Mouse (Mus musculus) liver, postnatal 0 days (tissue): Measurements from ENCODE around the gene Zfp668. TPM values are rescaled to one million over a fixed set of nuclear protein-coding genes. Genes with fewer than 3 reads are reported as not detected.
A peak's percentile ranks its signal among the peaks of the same experiment; 100 is the strongest.
"Not testable (repeated sequence)": the region's sequence is repeated elsewhere in the genome, so short reads cannot be mapped to it uniquely, and the experiment has no call there.

Experiments used
- ATAC-seq: fragments of 200-750 bp; cut with Nextera tagmentation; 2 replicates; pipeline ENCODE4 v1.8.0; 2017; ENCODE audit warnings: mild to moderate bottlenecking, moderate library complexity
- DNase-seq: peaks from one replicate; pipeline ENCODE4 v3.0.0-alpha.2; 2016
- H3K27ac ChIP-seq: fragments of 300-500 bp; sonication (generic); 2 replicates; pipeline ENCODE4 v1.5.1; 2014; ENCODE audit warnings: antibody characterized with exemption, moderate library complexity, mild to moderate bottlenecking, low read depth
- H3K27me3 ChIP-seq: fragments of 300-500 bp; sonication (generic); 2 replicates; pipeline ENCODE4 v1.6.1; 2014; ENCODE audit warnings: low read length, control low read depth, mixed read lengths; ENCODE audit not compliant: insufficient read depth
- H3K36me3 ChIP-seq: fragments of 300-500 bp; sonication (generic); replicated peaks from 2 replicates; pipeline ENCODE4 v1.6.1; 2014; ENCODE audit warnings: mild to moderate bottlenecking, control low read depth, low read length, moderate library complexity, mixed read lengths; ENCODE audit not compliant: insufficient read depth
- H3K4me1 ChIP-seq: fragments of 300-500 bp; sonication (generic); 2 replicates; pipeline ENCODE4 v1.6.1; 2014; ENCODE audit warnings: antibody characterized with exemption, mild to moderate bottlenecking, control low read depth; ENCODE audit not compliant: insufficient read depth
- H3K4me2 ChIP-seq: fragments of 300-500 bp; sonication (generic); 2 replicates; pipeline ENCODE4 v1.6.1; 2014; ENCODE audit warnings: low read depth, mild to moderate bottlenecking, low read length, moderate library complexity, mixed read lengths
- H3K4me3 ChIP-seq: fragments of 300-500 bp; sonication (generic); 2 replicates; pipeline ENCODE4 v1.5.1; 2014; ENCODE audit warnings: low read depth, low read length
- H3K9ac ChIP-seq: fragments of 300-500 bp; sonication (generic); replicated peaks from 2 replicates; pipeline ENCODE4 v1.6.1; 2014; ENCODE audit warnings: mild to moderate bottlenecking, moderate library complexity
- H3K9me3 ChIP-seq: fragments of 300-500 bp; sonication (generic); 2 replicates; pipeline ENCODE4 v1.6.1; 2016; ENCODE audit warnings: mild to moderate bottlenecking, control low read depth, low read length, mixed read lengths
- CTCF ChIP-seq: sonication (generic); IDR thresholded peaks from 2 replicates; pipeline ENCODE4 v1.5.1; 2016; ENCODE audit warnings: antibody characterized with exemption, low read depth
- EP300 ChIP-seq: IDR thresholded peaks from 2 replicates; pipeline ENCODE4 v1.6.1; 2016; ENCODE audit warnings: antibody characterized with exemption, low read depth, mild to moderate bottlenecking
- WGBS: fragments of 180-500 bp; shearing (Covaris S2); extraction: QIAGEN DNeasy Blood & Tissue Kit; methylation state at CpG from one replicate; pipeline ENCODE4 v1.1.7; 2014; ENCODE audit not compliant: insufficient replicate concordance; 5-methylcytosine and 5-hydroxymethylcytosine counted together
- polyA plus RNA-seq: library from polyadenylated mRNA; unstranded; fragments of >200 nt; fragmentation: Nextera tagmentation; extraction: Ambion mirVana; gene quantifications from 2 replicates; pipeline ENCODE4 v1.2.1, GENCODE M21; 2015

The Zfp668 gene
- polyA plus RNA-seq, 1 experiment from 2014 or later: 4.5 TPM

DNA sequence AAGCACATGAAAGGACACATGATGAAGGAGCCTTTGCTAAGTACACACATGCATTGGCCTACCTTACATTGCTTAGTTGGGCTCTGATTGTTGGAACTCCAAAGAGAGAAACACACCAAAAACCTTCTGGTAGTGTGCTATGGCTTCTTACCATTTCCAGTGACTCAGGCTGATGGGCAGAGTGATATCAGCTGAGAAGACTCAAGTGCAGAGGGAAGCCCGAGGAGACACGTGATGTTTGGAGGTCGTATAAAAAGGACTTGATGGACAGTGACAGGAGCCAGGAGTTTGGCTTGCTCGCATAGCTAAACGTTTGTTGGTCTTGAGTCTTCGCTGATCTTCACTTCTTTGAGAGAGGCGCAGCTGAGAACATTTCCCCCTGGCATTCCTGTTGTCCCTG is 20.9 kb upstream of the Zfp668 start:
- no peak overlapping the region for H3K4me3 ChIP-seq
- H3K4me1 ChIP-seq: peaks cover 29% of the 10 kb centered on the region
- 82% methylated on average over 7 of the region's 7 CpGs for WGBS
- H3K9ac ChIP-seq: no peak overlapping the region
- TF ChIP-seq EP300: no peak
- TF ChIP-seq CTCF: no peak
- no peaks in the 10 kb centered on the region for H3K9me3 ChIP-seq
- no peaks in the 10 kb centered on the region for H3K27me3 ChIP-seq
- ATAC-seq: no peak
- no peak for DNase-seq
- H3K27ac ChIP-seq: no peak overlapping the region
- H3K4me2 ChIP-seq: no peak overlapping the region
- peaks cover 3% of the 10 kb centered on the region; the same call in 1 of the 2 replicates for H3K36me3 ChIP-seq

DNA sequence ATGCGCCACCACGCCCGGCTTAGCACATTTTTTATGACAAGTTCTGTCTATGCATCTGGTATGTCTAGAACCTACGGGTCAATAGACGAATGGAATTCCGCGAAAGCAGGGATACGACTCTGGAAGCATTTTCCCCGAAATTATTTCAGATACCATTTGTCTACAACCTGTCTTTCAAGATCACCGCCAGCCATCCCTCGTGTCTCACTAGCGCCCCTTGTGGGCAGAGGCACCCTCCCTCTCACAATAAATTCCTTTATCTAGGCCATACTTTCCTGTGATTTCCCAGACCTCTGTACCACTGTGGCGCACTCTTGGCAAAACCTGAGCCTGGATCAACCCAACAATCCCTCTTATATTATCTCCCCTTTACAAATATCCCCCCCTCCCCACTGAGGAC is 19.8 kb upstream of the Zfp668 start:
- H3K36me3 ChIP-seq: peaks cover 4% of the 10 kb centered on the region; the same call in 1 of the 2 replicates
- no peaks in the 10 kb centered on the region for H3K9me3 ChIP-seq
- H3K27me3 ChIP-seq: no peaks in the 10 kb centered on the region
- peaks cover 29% of the 10 kb centered on the region for H3K4me1 ChIP-seq
- H3K27ac ChIP-seq: no peak overlapping the region
- 57% methylated on average over 13 of the region's 13 CpGs for WGBS
- no peak overlapping the region for H3K9ac ChIP-seq
- TF ChIP-seq CTCF (peak; percentile 88), EP300 (no peak)
- DNase-seq (peak; percentile 80), ATAC-seq (no peak)
- H3K4me3 ChIP-seq: no peak overlapping the region
- H3K4me2 ChIP-seq: 0 out of 2 replicates have a peak overlapping the region, but pooled peaks have one; percentile 90

DNA sequence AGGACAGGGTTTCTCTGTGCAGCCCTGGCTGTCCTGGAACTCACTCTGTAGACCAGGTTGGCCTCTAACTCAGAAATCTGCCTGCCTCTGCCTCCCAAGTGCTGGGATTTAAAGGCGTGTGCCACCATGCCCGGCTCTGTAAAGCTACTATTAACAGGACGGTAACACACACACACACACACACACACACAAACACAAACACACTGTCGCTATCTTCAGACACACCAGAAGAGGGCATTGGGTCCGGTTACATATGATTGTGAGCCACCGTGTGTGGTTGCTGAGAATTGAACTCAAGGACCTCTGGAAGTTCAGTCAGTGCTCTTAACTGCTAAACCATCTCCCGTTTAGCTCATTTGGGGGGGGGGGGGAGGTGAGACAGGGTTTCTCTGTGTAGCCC is 19.3 kb upstream of the Zfp668 start:
- H3K27me3 ChIP-seq, H3K9me3 ChIP-seq, DNase-seq, ATAC-seq, H3K36me3 ChIP-seq, H3K9ac ChIP-seq: not testable (repeated sequence)
- 58% methylated on average over 7 of the region's 7 CpGs for WGBS
- Histone ChIP-seq H3K4me2 (peak overlapping the region; percentile 90), H3K4me3 (peak overlapping the region; percentile 64), H3K4me1 (peaks cover 29% of the 10 kb centered on the region), H3K27ac (0 out of 2 replicates have a peak overlapping the region, but pooled peaks have one; percentile 24)

DNA sequence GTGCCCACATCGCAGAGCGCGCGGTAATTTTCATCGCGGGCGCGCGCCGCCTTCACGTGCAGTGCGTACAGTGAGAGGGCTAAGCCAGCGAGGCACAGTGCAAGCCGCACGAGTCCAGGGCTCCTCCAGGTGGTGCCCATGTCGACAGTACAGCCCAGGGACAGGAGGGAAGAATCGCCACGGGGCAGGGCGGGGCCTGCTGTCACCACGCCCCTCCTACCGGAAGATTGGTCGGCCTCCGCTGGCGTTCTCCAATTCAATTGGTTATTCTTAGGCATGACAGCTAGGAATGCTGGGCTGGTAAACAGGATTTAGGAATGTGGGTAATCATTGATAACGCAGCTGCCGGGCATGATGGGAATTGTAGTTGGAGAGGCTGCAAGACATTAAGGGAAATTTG is 18.8 kb upstream of the Zfp668 start, which contains the start of the genes Gm21974 and Vkorc1:
Gene Gm21974, minus strand, starts transcription at position 13 of the 400 bp plus-strand sequence.
Gene Vkorc1, minus strand, starts transcription at position 176 of the 400 bp plus-strand sequence.
- peak; percentile 95 for DNase-seq
- H3K4me3 ChIP-seq: peak within 1 kb of the TSS; percentile 64
- peak within 1 kb of the TSS; percentile 73 for H3K9ac ChIP-seq
- no peaks in the 10 kb centered on the region for H3K9me3 ChIP-seq
- peak within 1 kb of the TSS; percentile 90 for H3K4me2 ChIP-seq
- H3K27ac ChIP-seq: peak within 1 kb of the TSS; percentile 92
- ATAC-seq: peak; percentile 91
- TF ChIP-seq EP300 (peak; percentile 23; the same call in 1 of the 2 replicates), CTCF (peak; percentile 68)
- no peaks in the 10 kb centered on the region for H3K27me3 ChIP-seq
- H3K4me1 ChIP-seq: peaks cover 28% of the 10 kb centered on the region
- WGBS: 1% methylated on average over 26 of the region's 26 CpGs
- H3K36me3 ChIP-seq: peaks cover 4% of the 10 kb centered on the region; the same call in 1 of the 2 replicates

DNA sequence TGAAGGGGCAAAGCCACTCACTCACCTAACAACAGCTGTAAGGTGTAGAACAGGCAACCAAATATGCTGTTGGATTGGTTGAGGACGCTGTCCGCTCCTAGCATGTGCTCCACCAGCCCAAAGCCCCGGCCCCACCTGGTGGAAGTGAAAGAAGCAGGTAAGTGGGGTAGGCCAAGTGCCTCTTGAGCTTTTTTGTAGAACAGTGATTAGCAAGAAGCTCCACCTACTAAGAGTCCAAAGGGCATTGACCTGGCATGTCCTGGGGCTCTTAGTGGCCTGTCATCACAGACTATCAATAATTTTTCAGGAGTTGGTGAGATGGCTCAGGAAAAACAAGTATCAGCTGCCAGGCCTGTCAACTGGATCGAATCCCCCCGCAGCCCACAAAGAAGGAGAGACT is 17.9 kb upstream of the Zfp668 start:
- ATAC-seq (peak; percentile 46), DNase-seq (peak; percentile 59)
- peaks cover 18% of the 10 kb centered on the region for H3K4me1 ChIP-seq
- H3K27ac ChIP-seq: peak overlapping the region; percentile 92
- H3K36me3 ChIP-seq: peaks cover 7% of the 10 kb centered on the region
- no peaks in the 10 kb centered on the region for H3K9me3 ChIP-seq
- 69% methylated on average over 5 of the region's 5 CpGs for WGBS
- no peak; the same call in 1 of the 2 replicates for TF ChIP-seq CTCF
- no peak for TF ChIP-seq EP300
- H3K4me2 ChIP-seq: peak overlapping the region; percentile 90
- H3K4me3 ChIP-seq: peak overlapping the region; percentile 64
- no peaks in the 10 kb centered on the region for H3K27me3 ChIP-seq
- H3K9ac ChIP-seq: peak overlapping the region; percentile 73

DNA sequence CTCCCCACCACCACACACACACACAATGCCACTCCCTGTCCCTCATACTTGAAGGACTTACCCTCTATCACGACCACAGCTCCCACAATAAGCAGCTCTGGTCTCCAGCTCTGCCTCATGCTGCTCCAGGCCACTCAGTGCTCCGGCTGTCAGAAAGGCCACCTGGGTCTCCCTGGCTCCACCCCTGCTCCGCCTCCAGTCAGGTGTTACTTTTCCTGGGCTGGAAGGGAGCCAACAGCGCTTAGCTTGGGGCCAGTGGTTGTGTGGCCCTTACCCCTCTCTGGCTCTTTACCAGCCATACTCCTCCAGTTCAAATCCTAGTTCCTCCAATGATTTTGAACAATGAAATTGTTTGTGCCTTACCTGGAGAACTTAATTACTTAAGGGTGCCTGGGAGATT is 14.2 kb upstream of the Zfp668 start, which contains the start of gene Prss53:
Gene Prss53, minus strand, starts transcription at position 173 of the 400 bp plus-strand sequence.
- TF ChIP-seq EP300: no peak
- no peak for TF ChIP-seq CTCF
- H3K36me3 ChIP-seq: peaks cover 30% of the 10 kb centered on the region
- peak; percentile 66 for DNase-seq

More for the DNA sequence above, 14.2 kb upstream of the Zfp668 start, which contains the start of gene Prss53:
- peaks cover 2% of the 10 kb centered on the region for H3K4me1 ChIP-seq
- no peaks in the 10 kb centered on the region for H3K9me3 ChIP-seq
- no peak for ATAC-seq
- H3K4me2 ChIP-seq: no peak within 1 kb of the TSS
- no peak within 1 kb of the TSS for H3K4me3 ChIP-seq
- H3K9ac ChIP-seq: no peak within 1 kb of the TSS; the same call in 1 of the 2 replicates
- WGBS: 46% methylated on average over 4 of the region's 4 CpGs
- no peaks in the 10 kb centered on the region for H3K27me3 ChIP-seq
- H3K27ac ChIP-seq: no peak within 1 kb of the TSS
